Mouse (Mus musculus): Measurements from ENCODE around the gene Dpf1. TPM values are rescaled to one million over a fixed set of nuclear protein-coding genes. Genes with fewer than 3 reads are reported as not detected.

The Dpf1 gene
- total and polyA plus RNA-seq, 2 experiments, result 0.28 TPM; not detected in 1

DNA sequence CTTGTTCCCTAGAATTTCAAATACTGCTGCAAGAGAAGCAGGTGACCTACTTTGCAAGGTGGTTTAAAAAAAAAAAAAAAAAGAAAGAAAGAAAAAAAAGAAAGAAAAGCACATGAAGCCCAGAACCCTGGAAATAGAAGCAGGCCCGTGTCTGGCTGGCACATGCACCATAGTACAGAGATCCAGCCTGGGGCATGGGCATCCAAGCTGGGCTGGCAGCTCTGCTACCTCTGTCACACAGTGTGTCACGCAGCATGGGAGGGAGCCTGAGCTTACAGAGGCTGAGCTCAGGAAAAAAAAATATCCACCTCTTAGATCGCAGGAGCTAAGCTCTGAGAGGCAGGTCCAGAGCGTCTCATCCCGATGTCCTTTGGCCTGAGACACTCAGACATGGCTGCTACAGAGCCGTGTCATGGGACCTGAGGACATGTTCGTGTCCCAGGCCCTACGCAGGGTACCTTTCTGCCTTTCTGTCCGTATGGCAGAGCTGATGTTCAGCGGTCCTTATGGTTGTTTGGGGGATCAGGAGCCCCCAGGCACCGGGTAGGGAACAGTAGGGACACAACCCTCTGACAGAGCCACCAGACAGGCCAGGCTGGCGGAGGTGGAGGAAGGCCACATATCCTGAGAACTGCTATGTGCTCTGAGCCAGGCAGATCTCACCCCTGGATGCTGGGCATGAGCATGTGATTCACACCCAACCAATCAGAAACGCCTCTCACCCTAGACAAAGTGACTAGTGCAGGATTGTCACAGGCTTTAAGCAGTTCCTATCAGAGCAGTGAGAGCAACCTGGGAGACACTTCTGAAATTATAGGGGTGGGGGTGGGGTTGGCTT lies 63.6 kb downstream of the Dpf1 start:
- H3K9ac ChIP-seq (ENCODE audit: low read depth, low read length), result no peak overlapping the region
- no peaks in the 10 kb centered on the region for H3K27me3 ChIP-seq (ENCODE audit: control insufficient read depth, insufficient read depth, low read length)
- no peaks in the 10 kb centered on the region for H3K36me3 ChIP-seq (ENCODE audit: control insufficient read depth, insufficient read depth, low read length)
- H3K27ac ChIP-seq (replicated peaks; ENCODE audit: insufficient read depth, low read depth, low read length), result no peak overlapping the region
- no peaks in the 10 kb centered on the region for H3K4me1 ChIP-seq (ENCODE audit: control insufficient read depth, insufficient read depth, low read length)
- no peak for DNase-seq (ENCODE audit: extremely low read depth, low read depth, low spot score)
- no peak overlapping the region for H3K4me3 ChIP-seq (ENCODE audit: insufficient read depth, low read depth, low read length)
- WGBS, result 91% methylated on average over 13 of the region's 13 CpGs
- H3K79me2 ChIP-seq (ENCODE audit: control insufficient read depth, insufficient read depth, low read length), result no peaks in the 10 kb centered on the region
- TF ChIP-seq CTCF (IDR thresholded peaks at IDR 0.05; ENCODE audit: low read depth, low read length), result no peak
- TF ChIP-seq POLR2A (IDR thresholded peaks at IDR 0.05; ENCODE audit: extremely low read depth, insufficient read depth, low read length), result no peak

Other genes with a start within 250 kb of the Dpf1 start
- gene Ryr1, start 178.8 kb upstream of the Dpf1 start, total RNA-seq (2014; rRNA removed), result 0.07 and 0.46 TPM in 2 replicates
- gene Ryr1, start 178.8 kb upstream of the Dpf1 start, polyA plus RNA-seq (2012; rRNA removed), result 0.01 TPM in 2 replicates
- gene Rasgrp4, start 169.1 kb upstream of the Dpf1 start, total RNA-seq (2014; rRNA removed), result under 0.01 and 0.07 TPM in 2 replicates
- gene Rasgrp4, start 169.1 kb upstream of the Dpf1 start, polyA plus RNA-seq (2012; rRNA removed), result 0.41 and 0.69 TPM in 2 replicates
- 5.1 and 5.4 TPM in 2 replicates for gene Fam98c, start 147.7 kb upstream of the Dpf1 start, total RNA-seq (2014; rRNA removed)
- gene Fam98c, start 147.7 kb upstream of the Dpf1 start, polyA plus RNA-seq (2012; rRNA removed), result 12.5 and 19.3 TPM in 2 replicates
- gene Ggn, start 133.7 kb upstream of the Dpf1 start, total RNA-seq (2014; rRNA removed), result 0.07 TPM in 1 of 2 replicates, not detected in the other
- 0.18 TPM in 1 of 2 replicates, not detected in the other for gene Ggn, start 133.7 kb upstream of the Dpf1 start, polyA plus RNA-seq (2012; rRNA removed)
- 0.18 and 0.20 TPM in 2 replicates for gene Spred3, start 133.5 kb upstream of the Dpf1 start, total RNA-seq (2014; rRNA removed)
- 0.35 and 0.40 TPM in 2 replicates for gene Spred3, start 133.5 kb upstream of the Dpf1 start, polyA plus RNA-seq (2012; rRNA removed)
- 195 and 217 TPM in 2 replicates for gene Psmd8, start 123.2 kb upstream of the Dpf1 start, total RNA-seq (2014; rRNA removed)
- 119 and 132 TPM in 2 replicates for gene Psmd8, start 123.2 kb upstream of the Dpf1 start, polyA plus RNA-seq (2012; rRNA removed)
- 0.27 and 0.28 TPM in 2 replicates for gene Catsperg1, start 89.9 kb upstream of the Dpf1 start, total RNA-seq (2014; rRNA removed)
- 0.12 and 0.24 TPM in 2 replicates for gene Catsperg1, start 89.9 kb upstream of the Dpf1 start, polyA plus RNA-seq (2012; rRNA removed)
- gene Kcnk6, start 71.4 kb upstream of the Dpf1 start, total RNA-seq (2014; rRNA removed), result 1.7 and 2.0 TPM in 2 replicates
- gene Kcnk6, start 71.4 kb upstream of the Dpf1 start, polyA plus RNA-seq (2012; rRNA removed), result 3.3 and 5.3 TPM in 2 replicates
- 40.7 and 59.9 TPM in 2 replicates for gene Yif1b, start 65.6 kb upstream of the Dpf1 start, total RNA-seq (2014; rRNA removed)
- 132 and 143 TPM in 2 replicates for gene Yif1b, start 65.6 kb upstream of the Dpf1 start, polyA plus RNA-seq (2012; rRNA removed)
- 2.3 and 6.9 TPM in 2 replicates for gene 2200002D01Rik, start 55.5 kb upstream of the Dpf1 start, total RNA-seq (2014; rRNA removed)
- gene 2200002D01Rik, start 55.5 kb upstream of the Dpf1 start, polyA plus RNA-seq (2012; rRNA removed), result 5.2 and 7.4 TPM in 2 replicates
- gene Spint2, start 22.0 kb upstream of the Dpf1 start, total RNA-seq (2014; rRNA removed), result 24.8 and 28.9 TPM in 2 replicates
- 120 and 133 TPM in 2 replicates for gene Spint2, start 22.0 kb upstream of the Dpf1 start, polyA plus RNA-seq (2012; rRNA removed)
- gene Ppp1r14a, start 14.6 kb upstream of the Dpf1 start, total RNA-seq (2014; rRNA removed), result 1.0 and 1.7 TPM in 2 replicates
- gene Ppp1r14a, start 14.6 kb upstream of the Dpf1 start, polyA plus RNA-seq (2012; rRNA removed), result 5.0 and 11.3 TPM in 2 replicates
- gene Sipa1l3, start 214.7 kb downstream of the Dpf1 start, total RNA-seq (2014; rRNA removed), result 3.1 and 3.8 TPM in 2 replicates
- 6.5 and 9.2 TPM in 2 replicates for gene Sipa1l3, start 214.7 kb downstream of the Dpf1 start, polyA plus RNA-seq (2012; rRNA removed)

All from liver, adult 2 months (tissue).